Mouse (Mus musculus) brain, embryonic 14.5 days (tissue): ENCODE data around the gene Capza1.

Experiments
- CTCF ChIP-seq: fragments of 200-500 bp; IDR thresholded peaks from 2 replicates; pipeline ENCODE4 v1.5.1; 2012; ENCODE audit warnings: inconsistent platforms, mild to moderate bottlenecking, moderate library complexity, borderline replicate concordance; ENCODE audit not compliant: insufficient read depth, insufficient read length; ENCODE audit errors: extremely low read depth
- POLR2A ChIP-seq: fragments of 200-500 bp; IDR thresholded peaks from 2 replicates; pipeline ENCODE4 v1.6.1; 2012; ENCODE audit warnings: mild to moderate bottlenecking, inconsistent platforms, borderline replicate concordance; ENCODE audit not compliant: poor library complexity, insufficient read depth, insufficient read length, severe bottlenecking; ENCODE audit errors: extremely low read depth

DNA sequence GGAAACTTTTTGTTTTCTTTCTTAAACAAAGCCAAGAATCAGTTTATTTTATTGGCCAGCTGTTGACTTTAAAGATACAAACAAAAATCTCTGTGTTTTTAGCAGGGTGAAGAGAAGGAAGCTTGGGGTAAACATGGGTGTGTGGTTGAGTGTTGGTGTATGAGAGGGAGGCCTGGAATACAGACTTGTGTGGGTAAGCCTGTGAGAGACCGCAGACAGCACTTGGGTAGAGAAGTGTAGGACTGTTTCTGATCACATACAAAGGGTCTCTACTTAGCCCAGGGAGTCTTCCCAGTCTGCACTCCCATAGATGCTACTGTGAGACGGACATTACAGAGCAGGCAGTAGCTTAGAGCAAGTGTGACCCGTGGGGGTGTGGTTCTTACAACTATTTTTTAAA is 24.3 kb upstream of the Capza1 start:
- no peak for TF ChIP-seq CTCF
- no peak for TF ChIP-seq POLR2A
